23 mouse cellular contexts compared by ENCODE assay signal in genomic region chr15:98949607-98949892, GRCm38 (mm10). TPM values are rescaled to one million over a fixed set of nuclear protein-coding genes. Genes with fewer than 3 reads are reported as not detected.
DNase-seq lines count a peak whose midpoint lies in the region; ATAC-seq and TF ChIP-seq lines count a peak whose summit lies in the region.
"Had no signal": no experiment of that assay in that cellular context is flagged by ENCODE, and none has a peak within 500 bp of the region (broad histone marks: within the 10 kb centered on the region; RNA-seq: fewer than 3 reads in every experiment).

No protein-coding gene starts in this region.

- H3K27ac ChIP-seq in embryonic facial prominence, embryonic 10.5 days (replicated peaks), result no peak overlapping the region
- peak overlapping the region; percentile 20; the same call in 1 of the 2 replicates for H3K27ac ChIP-seq in forebrain, embryonic 16.5 days (ENCODE audit: low read length)
- 0 out of 2 replicates have a peak overlapping the region, but pooled peaks have one; percentile 45 for H3K27ac ChIP-seq in hindbrain, postnatal 0 days
- H3K27ac ChIP-seq in kidney, adult 2 months (ENCODE audit: insufficient read depth, low read depth, low read length), result no peak overlapping the region
- H3K27ac ChIP-seq: embryonic facial prominence, embryonic 15.5 days; liver, embryonic 14.5 days had no signal

- WGBS in embryonic facial prominence, embryonic 10.5 days, result 71% methylated on average over 3 of the region's 3 CpGs
- 42% methylated on average over 3 of the region's 3 CpGs for WGBS in forebrain, embryonic 16.5 days
- 27% methylated on average over 3 of the region's 3 CpGs for WGBS in hindbrain, postnatal 0 days
- 77% methylated on average over 3 of the region's 3 CpGs for WGBS in kidney, adult 2 months

- H3K4me3 ChIP-seq in embryonic facial prominence, embryonic 10.5 days, result peak overlapping the region; percentile 26; the same call in 1 of the 2 replicates
- peak overlapping the region; percentile 42 for H3K4me3 ChIP-seq in forebrain, embryonic 16.5 days (replicated peaks; ENCODE audit: low read length)
- peak overlapping the region; percentile 32 for H3K4me3 ChIP-seq in hindbrain, postnatal 0 days (ENCODE audit: low read length)
- no peak overlapping the region for H3K4me3 ChIP-seq in myocyte
- H3K4me3 ChIP-seq in kidney, adult 2 months (ENCODE audit: insufficient read depth, low read depth, low read length), result no peak overlapping the region
- H3K4me3 ChIP-seq: embryonic facial prominence, embryonic 15.5 days; megakaryocyte, embryonic 14.5 days had no signal

- TF ChIP-seq POLR2A in myocyte (IDR thresholded peaks at IDR 0.05; ENCODE audit: insufficient read length, low read depth), result peak; percentile 75
- no peak for TF ChIP-seq POLR2A in kidney, adult 2 months (IDR thresholded peaks at IDR 0.05; ENCODE audit: low read depth, low read length)

- peaks cover 24% of the 10 kb centered on the region for H3K79me2 ChIP-seq in myocyte (ENCODE audit: control insufficient read depth, insufficient read depth)

- no peak for ATAC-seq in forebrain, embryonic 16.5 days
- no peak for ATAC-seq in hindbrain, postnatal 0 days

- H3K9me3 ChIP-seq in embryonic facial prominence, embryonic 10.5 days, result peaks cover 2% of the 10 kb centered on the region; the same call in 1 of the 2 replicates
- H3K9me3 ChIP-seq in forebrain, embryonic 16.5 days (ENCODE audit: control insufficient read depth, low read length), result no peaks in the 10 kb centered on the region
- no peaks in the 10 kb centered on the region for H3K9me3 ChIP-seq in hindbrain, postnatal 0 days (ENCODE audit: low read length)
- H3K9me3 ChIP-seq: embryonic facial prominence, embryonic 15.5 days had no signal

- peaks cover 16% of the 10 kb centered on the region for H3K4me1 ChIP-seq in embryonic facial prominence, embryonic 10.5 days
- H3K4me1 ChIP-seq in forebrain, embryonic 16.5 days (replicated peaks; ENCODE audit: control insufficient read depth, insufficient read depth, low read length), result peaks cover 13% of the 10 kb centered on the region
- no peaks in the 10 kb centered on the region for H3K4me1 ChIP-seq in hindbrain, postnatal 0 days (ENCODE audit: insufficient read depth, low read length)
- no peaks in the 10 kb centered on the region; the same call in 1 of the 2 replicates for H3K4me1 ChIP-seq in kidney, adult 2 months (ENCODE audit: control insufficient read depth, insufficient read depth, low read length)

- TF ChIP-seq CTCF in hindbrain, postnatal 0 days (IDR thresholded peaks at IDR 0.05; ENCODE audit: low read depth), result no peak
- TF ChIP-seq CTCF in kidney, adult 2 months (conservative IDR thresholded peaks at IDR 0.05; ENCODE audit: insufficient read depth, insufficient read length, low read depth, low read length), result no peak

- peaks cover 33% of the 10 kb centered on the region for H3K36me3 ChIP-seq in embryonic facial prominence, embryonic 10.5 days (replicated peaks)
- H3K36me3 ChIP-seq in forebrain, embryonic 16.5 days (ENCODE audit: control insufficient read depth, insufficient read depth), result peaks cover 3% of the 10 kb centered on the region; the same call in 1 of the 2 replicates
- no peaks in the 10 kb centered on the region; the same call in 1 of the 2 replicates for H3K36me3 ChIP-seq in hindbrain, postnatal 0 days (ENCODE audit: insufficient read depth, low read length)
- peaks cover 24% of the 10 kb centered on the region for H3K36me3 ChIP-seq in myocyte (ENCODE audit: control insufficient read depth, insufficient read depth)
- no peaks in the 10 kb centered on the region for H3K36me3 ChIP-seq in kidney, adult 2 months (ENCODE audit: control insufficient read depth, insufficient read depth, low read length)

- peak overlapping the region; percentile 54 for H3K9ac ChIP-seq in forebrain, embryonic 16.5 days (replicated peaks; ENCODE audit: low read depth, low read length)
- H3K9ac ChIP-seq in hindbrain, postnatal 0 days (replicated peaks; ENCODE audit: low read length), result peak overlapping the region; percentile 51
- H3K9ac ChIP-seq: embryonic facial prominence, embryonic 15.5 days; liver, embryonic 14.5 days had no signal

- no peak for DNase-seq in embryonic facial prominence, embryonic 10.5 days (ENCODE audit: low spot score)
- no peak for DNase-seq in hindbrain, postnatal 0 days (ENCODE audit: low spot score)
- DNase-seq in kidney, adult 2 months, result no peak
- no peak for DNase-seq in urinary bladder, postnatal 25 days (ENCODE audit: low spot score)
- no peak for DNase-seq in cerebellum, adult 11 months
- DNase-seq: cerebellum, adult 11-12 months; gastrocnemius, postnatal 10 days; heart, postnatal 4 days; kidney, adult 18-20 months; kidney, postnatal 36 days; layer of hippocampus, postnatal 36 days; lung, postnatal 10 days; retina, postnatal 1 day; thymus, postnatal 14 days had no signal

- peak overlapping the region; percentile 89 for H3K4me2 ChIP-seq in forebrain, embryonic 16.5 days (ENCODE audit: low read length)
- H3K4me2 ChIP-seq in hindbrain, postnatal 0 days (ENCODE audit: low read depth, low read length), result peak overlapping the region; percentile 65
- peak overlapping the region; percentile 5 for H3K4me2 ChIP-seq in myocyte (ENCODE audit: low read depth)
- H3K4me2 ChIP-seq: embryonic facial prominence, embryonic 15.5 days; heart, embryonic 11.5 days had no signal

- no peak overlapping the region for H3ac ChIP-seq in myocyte (ENCODE audit: control insufficient read depth, insufficient read length)

- no peaks in the 10 kb centered on the region for H3K27me3 ChIP-seq in embryonic facial prominence, embryonic 10.5 days (replicated peaks; ENCODE audit: low read depth, poor library complexity, severe bottlenecking)
- no peaks in the 10 kb centered on the region for H3K27me3 ChIP-seq in forebrain, embryonic 16.5 days (replicated peaks; ENCODE audit: control insufficient read depth, insufficient read depth, low read length)
- H3K27me3 ChIP-seq in hindbrain, postnatal 0 days (ENCODE audit: insufficient read depth, low read length), result no peaks in the 10 kb centered on the region
- no peaks in the 10 kb centered on the region for H3K27me3 ChIP-seq in myocyte (ENCODE audit: control insufficient read depth, insufficient read depth, insufficient read length)
- no peaks in the 10 kb centered on the region for H3K27me3 ChIP-seq in kidney, adult 2 months (replicated peaks; ENCODE audit: control insufficient read depth, insufficient read depth, low read length)
- H3K27me3 ChIP-seq: embryonic facial prominence, embryonic 15.5 days; megakaryocyte, embryonic 14.5 days had no signal

TF ChIP-seq in myocyte, 11 proteins besides CTCF, POLR2A, EP300 and RAD21 (continues in another document):
- TF ChIP-seq MYOD1 (IDR thresholded peaks at IDR 0.05; ENCODE audit: control insufficient read depth in 1 of 3, insufficient read length in 2 of 3, low read depth in 2 of 3) (peak in 2 of 3 experiments; percentile 21 to 45), CEBPB (IDR thresholded peaks at IDR 0.05; ENCODE audit: insufficient read depth, poor library complexity, severe bottlenecking) (no peak), USF1 (IDR thresholded peaks at IDR 0.05; ENCODE audit: low read depth) (no peak), SRF (IDR thresholded peaks at IDR 0.05; ENCODE audit: control insufficient read depth, insufficient read length, low read depth) (no peak), TCF12 (IDR thresholded peaks at IDR 0.05; ENCODE audit: insufficient read depth, poor library complexity, severe bottlenecking) (no peak), POLR2AphosphoS2 (IDR thresholded peaks at IDR 0.05; ENCODE audit: insufficient read length, low read depth) (peak; percentile 98)

RNA-seq across cellular contexts. Expression of gene Gm49450, which starts 3.8 kb away (rescaled TPM):
- not detected in 2 replicates for polyA plus RNA-seq in embryonic facial prominence, embryonic 10.5 days (2016; fragmentation: Nextera tagmentation; extraction: Ambion mirVana)
- polyA plus RNA-seq in forebrain, embryonic 16.5 days (2015; fragmentation: Nextera tagmentation; extraction: Ambion mirVana), result not detected in 2 replicates
- 1,661 and 1,767 TPM in 2 replicates for total RNA-seq in hindbrain, postnatal 0 days (2014; rRNA removed)
- not detected in 2 replicates for polyA plus RNA-seq in hindbrain, postnatal 0 days (2015; fragmentation: Nextera tagmentation; extraction: Ambion mirVana)
- 0.84 TPM for polyA plus RNA-seq in myocyte (2012; fragmentation: generic; extraction: Trizol)
- polyA plus RNA-seq in kidney, adult 2 months (2012; rRNA removed), result 12.0 TPM in 1 of 2 replicates, not detected in the other
- total RNA-seq: gastrocnemius, postnatal 10 days; heart, postnatal 4 days; layer of hippocampus, postnatal 36 days had no signal
- polyA plus RNA-seq: embryonic facial prominence, embryonic 15.5 days; heart, embryonic 11.5 days; limb, embryonic 11.5 days; stomach, embryonic 16.5 days had no signal

RNA-seq across cellular contexts. Expression of gene Tuba1a, which starts 4.0 kb away (rescaled TPM):
- 2,739 and 2,840 TPM in 2 replicates for polyA plus RNA-seq in embryonic facial prominence, embryonic 10.5 days (2016; fragmentation: Nextera tagmentation; extraction: Ambion mirVana)
- polyA plus RNA-seq in forebrain, embryonic 16.5 days (2015; fragmentation: Nextera tagmentation; extraction: Ambion mirVana), result 16,411 and 16,831 TPM in 2 replicates
- total RNA-seq in hindbrain, postnatal 0 days (2014; rRNA removed), result 18,723 and 19,179 TPM in 2 replicates
- 11,647 and 12,500 TPM in 2 replicates for polyA plus RNA-seq in hindbrain, postnatal 0 days (2015; fragmentation: Nextera tagmentation; extraction: Ambion mirVana)
- 3,074 TPM for polyA plus RNA-seq in myocyte (2012; fragmentation: generic; extraction: Trizol)
- 121 and 131 TPM in 2 replicates for polyA plus RNA-seq in kidney, adult 2 months (2012; rRNA removed)

RNA-seq across cellular contexts. Expression of gene Tuba1b, which starts 15.2 kb away (rescaled TPM):
- polyA plus RNA-seq in embryonic facial prominence, embryonic 10.5 days (2016; fragmentation: Nextera tagmentation; extraction: Ambion mirVana), result 2,343 and 2,408 TPM in 2 replicates
- polyA plus RNA-seq in forebrain, embryonic 16.5 days (2015; fragmentation: Nextera tagmentation; extraction: Ambion mirVana), result 1,178 and 1,185 TPM in 2 replicates
- 3,512 and 3,813 TPM in 2 replicates for total RNA-seq in hindbrain, postnatal 0 days (2014; rRNA removed)
- 1,613 and 1,711 TPM in 2 replicates for polyA plus RNA-seq in hindbrain, postnatal 0 days (2015; fragmentation: Nextera tagmentation; extraction: Ambion mirVana)
- 2,204 TPM for polyA plus RNA-seq in myocyte (2012; fragmentation: generic; extraction: Trizol)
- polyA plus RNA-seq in kidney, adult 2 months (2012; rRNA removed), result 488 and 540 TPM in 2 replicates

RNA-seq across cellular contexts. Expression of gene Lmbr1l, which starts 31.5 kb away (rescaled TPM):
- polyA plus RNA-seq in embryonic facial prominence, embryonic 10.5 days (2016; fragmentation: Nextera tagmentation; extraction: Ambion mirVana), result 23.4 and 26.9 TPM in 2 replicates
- 43.0 and 54.9 TPM in 2 replicates for polyA plus RNA-seq in forebrain, embryonic 16.5 days (2015; fragmentation: Nextera tagmentation; extraction: Ambion mirVana)
- total RNA-seq in hindbrain, postnatal 0 days (2014; rRNA removed), result 28.7 and 51.0 TPM in 2 replicates
- polyA plus RNA-seq in hindbrain, postnatal 0 days (2015; fragmentation: Nextera tagmentation; extraction: Ambion mirVana), result 20.0 and 20.9 TPM in 2 replicates
- 33.4 TPM for polyA plus RNA-seq in myocyte (2012; fragmentation: generic; extraction: Trizol)
- polyA plus RNA-seq in kidney, adult 2 months (2012; rRNA removed), result 36.1 and 50.2 TPM in 2 replicates

RNA-seq across cellular contexts. Expression of gene Dhh, which starts 51.2 kb away (rescaled TPM):
- 0.31 and 0.34 TPM in 2 replicates for polyA plus RNA-seq in embryonic facial prominence, embryonic 10.5 days (2016; fragmentation: Nextera tagmentation; extraction: Ambion mirVana)
- polyA plus RNA-seq in forebrain, embryonic 16.5 days (2015; fragmentation: Nextera tagmentation; extraction: Ambion mirVana), result 0.65 and 0.66 TPM in 2 replicates
- total RNA-seq in hindbrain, postnatal 0 days (2014; rRNA removed), result 0.29 and 0.68 TPM in 2 replicates
- 0.85 and 1.0 TPM in 2 replicates for polyA plus RNA-seq in hindbrain, postnatal 0 days (2015; fragmentation: Nextera tagmentation; extraction: Ambion mirVana)
- polyA plus RNA-seq in myocyte (2012; fragmentation: generic; extraction: Trizol), result 0.11 TPM
- polyA plus RNA-seq in kidney, adult 2 months (2012; rRNA removed), result 1.2 and 1.5 TPM in 2 replicates
- total RNA-seq: common myeloid progenitor, adult 5-6 weeks had no signal

Comparison
In these comparisons a context has a peak if more than half of its experiments do, and no peak if none do; other contexts are left out.
1. H3K27ac ChIP-seq: peak in forebrain, embryonic 16.5 days (single experiment) and hindbrain, postnatal 0 days (single experiment); none in embryonic facial prominence, embryonic 10.5 days (single experiment) and kidney, adult 2 months (single experiment).
2. H3K4me3 ChIP-seq: peak in embryonic facial prominence, embryonic 10.5 days (single experiment), forebrain, embryonic 16.5 days (single experiment) and hindbrain, postnatal 0 days (single experiment); none in myocyte (single experiment) and kidney, adult 2 months (single experiment).
3. H3K4me2 ChIP-seq: peak in every context shown above with its lines; median percentile 89 in forebrain, embryonic 16.5 days; 65 in hindbrain, postnatal 0 days; 5 in myocyte.
4. RNA of gene Tuba1a, which starts 4.0 kb away (polyA plus RNA-seq): 16,411 to 16,831 TPM in forebrain, embryonic 16.5 days, 11,647 to 12,500 TPM in hindbrain, postnatal 0 days, 3,074 TPM in myocyte (single experiment) and 2,739 to 2,840 TPM in embryonic facial prominence, embryonic 10.5 days; 121 to 131 TPM in kidney, adult 2 months; every median in the first group is over 10 times any median in the second.